20 mouse cellular contexts compared by ENCODE assay signal in genomic region chr3:30483006-30483684, GRCm38 (mm10).
DNase-seq lines count a peak whose midpoint lies in the region; ATAC-seq and TF ChIP-seq lines count a peak whose summit lies in the region.
"Had no signal": no experiment of that assay in that cellular context is flagged by ENCODE, and none has a peak within 500 bp of the region (broad histone marks: within the 10 kb centered on the region; RNA-seq: fewer than 3 reads in every experiment).

No protein-coding gene starts in this region.

- no peaks in the 10 kb centered on the region for H3K36me3 ChIP-seq in heart, embryonic 12.5 days
- H3K36me3 ChIP-seq in lung, embryonic 14.5 days (ENCODE audit: insufficient read depth): no peaks in the 10 kb centered on the region
- H3K36me3 ChIP-seq in intestine, postnatal 0 days (ENCODE audit: control insufficient read depth, insufficient read depth): no peaks in the 10 kb centered on the region
- H3K36me3 ChIP-seq: embryonic facial prominence, embryonic 12.5 days; stomach, embryonic 15.5 days had no signal

- no peak overlapping the region for H3K27ac ChIP-seq in heart, embryonic 12.5 days (ENCODE audit: poor library complexity, severe bottlenecking)
- H3K27ac ChIP-seq in lung, embryonic 14.5 days (ENCODE audit: low read depth): no peak overlapping the region
- no peak overlapping the region for H3K27ac ChIP-seq in intestine, postnatal 0 days (ENCODE audit: low read depth, low read length)
- H3K27ac ChIP-seq: embryonic facial prominence, embryonic 12.5 days; heart, adult 2 months; hindbrain, embryonic 10.5 days; stomach, embryonic 15.5 days had no signal

- peaks cover 15% of the 10 kb centered on the region for H3K4me1 ChIP-seq in heart, embryonic 12.5 days (replicated peaks)
- no peaks in the 10 kb centered on the region for H3K4me1 ChIP-seq in lung, embryonic 14.5 days (ENCODE audit: insufficient read depth)
- 0 out of 2 replicates have a peak, but pooled peaks cover 4% of the 10 kb centered on the region for H3K4me1 ChIP-seq in intestine, postnatal 0 days (replicated peaks; ENCODE audit: control insufficient read depth, insufficient read depth, low read length)
- H3K4me1 ChIP-seq: embryonic facial prominence, embryonic 12.5 days; megakaryocyte, embryonic 14.5 days had no signal

- peak; percentile 55 for DNase-seq in heart, adult 11 months
- peak; percentile 39 for DNase-seq in lung, embryonic 14.5 days
- no peak for DNase-seq in lung, postnatal 25 days (ENCODE audit: low spot score)
- peak; percentile 80 for DNase-seq in adipocyte (ENCODE audit: low spot score)
- DNase-seq in cerebellum, postnatal 4 days (ENCODE audit: low spot score in 2 of 2): no peak
- DNase-seq: adrenal gland, postnatal 36 days; cerebellum, adult 8-10 months; forebrain, postnatal 0 days; heart, adult 2 months; kidney, postnatal 4 days; liver; spleen, adult 18-20 months; thymus, adult 2 months had no signal

- H3K9ac ChIP-seq in heart, embryonic 12.5 days: no peak overlapping the region
- H3K9ac ChIP-seq in lung, embryonic 14.5 days: no peak overlapping the region
- no peak overlapping the region for H3K9ac ChIP-seq in intestine, postnatal 0 days (ENCODE audit: low read depth, low read length)
- H3K9ac ChIP-seq: embryonic facial prominence, embryonic 12.5 days; forebrain, postnatal 0 days; stomach, embryonic 15.5 days had no signal

- no peaks in the 10 kb centered on the region for H3K27me3 ChIP-seq in heart, embryonic 12.5 days (replicated peaks)
- no peaks in the 10 kb centered on the region for H3K27me3 ChIP-seq in lung, embryonic 14.5 days (ENCODE audit: insufficient read depth, low read length)
- no peaks in the 10 kb centered on the region for H3K27me3 ChIP-seq in intestine, postnatal 0 days (replicated peaks; ENCODE audit: control insufficient read depth, insufficient read depth, low read length)
- H3K27me3 ChIP-seq: embryonic facial prominence, embryonic 12.5 days; megakaryocyte, embryonic 14.5 days; stomach, embryonic 15.5 days had no signal

- no peak for TF ChIP-seq CTCF in lung, embryonic 14.5 days (IDR thresholded peaks at IDR 0.05; ENCODE audit: low read depth)
- no peak for TF ChIP-seq CTCF in intestine, postnatal 0 days (IDR thresholded peaks at IDR 0.05; ENCODE audit: low read depth)

- no peak for ATAC-seq in heart, embryonic 12.5 days (ENCODE audit: insufficient number of reproducible peaks, low FRiP score)
- no peak for ATAC-seq in lung, embryonic 14.5 days (ENCODE audit: insufficient read depth)
- peak; percentile 35; the same call in 1 of the 2 replicates for ATAC-seq in intestine, postnatal 0 days
- ATAC-seq in granulocyte monocyte progenitor cell, adult 5-6 weeks (replicated peaks; ENCODE audit: poor library complexity, severe bottlenecking): no peak
- ATAC-seq: forebrain, postnatal 0 days had no signal

- H3K4me3 ChIP-seq in heart, embryonic 12.5 days: no peak overlapping the region
- H3K4me3 ChIP-seq in lung, embryonic 14.5 days (ENCODE audit: low read depth, low read length): no peak overlapping the region
- no peak overlapping the region for H3K4me3 ChIP-seq in intestine, postnatal 0 days (ENCODE audit: low read depth, low read length)
- H3K4me3 ChIP-seq: embryonic facial prominence, embryonic 12.5 days; heart, adult 2 months; hindbrain, embryonic 10.5 days; megakaryocyte, embryonic 14.5 days; stomach, embryonic 15.5 days had no signal

- H3K9me3 ChIP-seq in heart, embryonic 12.5 days (replicated peaks): no peaks in the 10 kb centered on the region
- no peaks in the 10 kb centered on the region for H3K9me3 ChIP-seq in lung, embryonic 14.5 days (ENCODE audit: low read depth, low read length)
- no peaks in the 10 kb centered on the region for H3K9me3 ChIP-seq in intestine, postnatal 0 days (ENCODE audit: control insufficient read depth)
- H3K9me3 ChIP-seq: embryonic facial prominence, embryonic 12.5 days; hindbrain, embryonic 10.5 days; megakaryocyte, embryonic 14.5 days; stomach, embryonic 15.5 days had no signal

- 57% methylated on average over 5 of the region's 5 CpGs for WGBS in heart, embryonic 12.5 days
- 42% methylated on average over 5 of the region's 5 CpGs for WGBS in lung, embryonic 14.5 days
- 37% methylated on average over 5 of the region's 5 CpGs for WGBS in intestine, postnatal 0 days

- H3K4me2 ChIP-seq in heart, embryonic 12.5 days: no peak overlapping the region
- no peak overlapping the region for H3K4me2 ChIP-seq in lung, embryonic 14.5 days
- no peak overlapping the region for H3K4me2 ChIP-seq in intestine, postnatal 0 days (replicated peaks; ENCODE audit: low read depth)
- H3K4me2 ChIP-seq: embryonic facial prominence, embryonic 12.5 days; stomach, embryonic 15.5 days had no signal

Comparison
In these comparisons a context has a peak if more than half of its experiments do, and no peak if none do; other contexts are left out.
1. DNase-seq: peak in heart, adult 11 months (single experiment), lung, embryonic 14.5 days (single experiment) and adipocyte (single experiment); none in lung, postnatal 25 days (single experiment) and cerebellum, postnatal 4 days (0 of 2).